ENCODE assay signal across 31 mouse cellular contexts in the genomic region with DNA sequence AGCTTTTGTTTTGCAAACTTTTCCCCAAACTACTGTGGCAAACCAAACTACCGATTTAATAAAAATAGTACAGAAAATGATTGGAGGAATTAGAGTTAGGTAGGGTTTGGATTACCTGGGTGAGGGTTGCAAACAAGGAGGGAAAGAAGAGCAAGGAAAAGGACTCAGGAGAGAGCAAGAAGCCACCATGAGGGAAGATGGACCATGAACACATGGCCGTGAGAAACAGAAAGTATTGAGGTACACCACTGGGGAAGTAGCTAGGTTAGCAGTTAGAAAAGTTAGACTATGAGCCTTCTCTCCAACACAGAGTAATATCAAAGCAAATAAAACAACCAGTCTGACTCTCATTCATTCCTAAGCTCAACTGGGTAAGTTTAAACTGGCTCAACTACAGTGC.
"Had no signal": no experiment of that assay in that cellular context is flagged by ENCODE, and none has a peak within 500 bp of the region (broad histone marks: within the 10 kb centered on the region; RNA-seq: fewer than 3 reads in every experiment).

No protein-coding gene starts in this region.

- H3K9ac ChIP-seq: heart, embryonic 12.5 days; heart, embryonic 13.5 days; heart, embryonic 15.5 days; hindbrain, embryonic 12.5 days; hindbrain, embryonic 13.5 days; hindbrain, embryonic 14.5 days; hindbrain, embryonic 15.5 days; intestine, embryonic 15.5 days; kidney, embryonic 15.5 days had no signal

- DNase-seq: heart, postnatal 10 days; heart, postnatal 14 days; heart, postnatal 36 days; heart, postnatal 4 days; kidney, adult 11 months; kidney, adult 18-20 months; kidney, adult 2 months; kidney, adult 8-10 months; kidney, adult 9 months; kidney, postnatal 10 days; kidney, postnatal 14 days; kidney, postnatal 25 days; kidney, postnatal 36 days; kidney, postnatal 4 days; layer of hippocampus, adult 9-11 months; layer of hippocampus, postnatal 36 days had no signal

- H3K36me3 ChIP-seq: heart, embryonic 12.5 days; heart, embryonic 13.5 days; heart, embryonic 15.5 days; hindbrain, embryonic 10.5 days; hindbrain, embryonic 12.5 days; hindbrain, embryonic 13.5 days; hindbrain, embryonic 15.5 days; intestine, embryonic 15.5 days; kidney, embryonic 15.5 days had no signal

- H3K27me3 ChIP-seq: heart, embryonic 12.5 days; heart, embryonic 13.5 days; heart, embryonic 15.5 days; hindbrain, embryonic 12.5 days; hindbrain, embryonic 13.5 days; hindbrain, embryonic 15.5 days; intestine, embryonic 15.5 days; kidney, embryonic 15.5 days had no signal

- H3K9me3 ChIP-seq: heart, embryonic 12.5 days; heart, embryonic 15.5 days; hindbrain, embryonic 10.5 days; hindbrain, embryonic 13.5 days; hindbrain, embryonic 15.5 days; intestine, embryonic 15.5 days; kidney, embryonic 15.5 days had no signal

- H3K4me2 ChIP-seq: heart, embryonic 11.5 days; heart, embryonic 12.5 days; heart, embryonic 13.5 days; heart, embryonic 15.5 days; hindbrain, embryonic 12.5 days; hindbrain, embryonic 13.5 days; hindbrain, embryonic 14.5 days; hindbrain, embryonic 15.5 days; intestine, embryonic 15.5 days; kidney, embryonic 15.5 days had no signal

- H3K27ac ChIP-seq: heart, embryonic 13.5 days; heart, embryonic 15.5 days; hindbrain, embryonic 10.5 days; hindbrain, embryonic 12.5 days; hindbrain, embryonic 13.5 days; hindbrain, embryonic 14.5 days; hindbrain, embryonic 15.5 days; hindbrain, postnatal 0 days; intestine, embryonic 15.5 days; kidney, embryonic 15.5 days; kidney, postnatal 0 days; layer of hippocampus, adult 2 months; left cerebral cortex, adult 2 months had no signal

- H3K4me3 ChIP-seq: heart, embryonic 12.5 days; heart, embryonic 13.5 days; heart, embryonic 15.5 days; hindbrain, embryonic 10.5 days; hindbrain, embryonic 12.5 days; hindbrain, embryonic 13.5 days; hindbrain, embryonic 15.5 days; intestine, embryonic 15.5 days; kidney, embryonic 15.5 days; layer of hippocampus, adult 2 months; left cerebral cortex, adult 2 months had no signal

- H3K4me1 ChIP-seq: heart, embryonic 12.5 days; heart, embryonic 13.5 days; heart, embryonic 15.5 days; hindbrain, embryonic 10.5 days; hindbrain, embryonic 12.5 days; hindbrain, embryonic 13.5 days; hindbrain, embryonic 15.5 days; intestine, embryonic 15.5 days; kidney, embryonic 15.5 days had no signal
